Mouse (Mus musculus) retina, postnatal 7 days (tissue): ENCODE results near the gene Kctd20.
A peak's percentile ranks its signal among the peaks of the same experiment; 100 is the strongest.

ENCODE experiments used
- DNase-seq: peaks from one replicate; pipeline ENCODE4 v3.0.0-alpha.2; 2012; ENCODE audit warnings: low read depth, low spot score

Kctd20 gene

DNA sequence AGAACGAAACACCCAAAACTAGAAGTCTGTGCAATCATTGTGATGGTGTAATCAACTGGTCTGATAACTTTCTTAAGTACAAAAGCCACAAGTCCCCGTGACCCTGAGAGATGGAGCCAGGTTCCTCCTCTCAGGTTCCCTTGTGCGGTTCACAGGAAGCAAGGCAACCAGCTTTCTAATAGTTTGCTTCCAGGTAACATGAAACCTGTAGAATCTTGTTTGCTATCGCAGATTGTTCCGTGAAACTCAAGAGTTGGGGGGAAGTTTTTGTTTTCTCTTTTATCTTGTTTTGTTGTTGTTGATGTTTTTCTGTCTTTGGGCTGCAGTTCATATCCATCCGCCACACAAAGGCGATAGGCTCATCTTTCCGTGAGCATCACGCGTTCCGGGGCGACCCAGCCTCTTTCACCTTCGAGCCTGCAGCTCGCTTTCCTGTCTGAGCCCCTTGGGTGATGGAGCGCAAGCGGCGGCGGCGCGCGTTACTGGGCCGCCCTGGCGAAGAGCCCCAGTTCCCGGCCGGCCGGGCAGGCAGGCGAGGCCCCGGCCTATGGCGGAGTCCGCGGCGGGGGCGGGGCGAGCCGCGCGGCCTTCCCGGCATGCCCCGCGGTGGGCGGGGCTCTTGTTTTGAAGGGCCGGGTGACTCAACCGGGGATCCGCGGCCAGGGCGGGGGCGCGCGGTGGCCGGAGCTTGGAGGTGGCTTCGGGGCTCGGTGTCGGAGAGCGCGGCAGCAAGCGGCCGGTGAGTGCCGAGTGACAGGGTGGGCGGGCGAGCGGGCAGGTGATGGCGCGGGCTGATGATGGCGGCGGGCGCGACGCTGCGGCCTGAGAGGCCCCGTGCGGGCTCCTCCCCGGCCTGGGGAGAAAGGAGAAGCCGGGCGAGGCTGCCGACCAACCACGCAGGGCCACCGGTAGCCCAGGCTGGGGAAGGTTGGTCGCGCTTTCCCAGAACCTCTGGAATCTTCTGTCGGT lies at the start of gene Kctd20:
Gene Kctd20, plus strand, starts transcription at position 120 of the 969 bp plus-strand sequence.
- DNase-seq, result peak; percentile 89

DNA sequence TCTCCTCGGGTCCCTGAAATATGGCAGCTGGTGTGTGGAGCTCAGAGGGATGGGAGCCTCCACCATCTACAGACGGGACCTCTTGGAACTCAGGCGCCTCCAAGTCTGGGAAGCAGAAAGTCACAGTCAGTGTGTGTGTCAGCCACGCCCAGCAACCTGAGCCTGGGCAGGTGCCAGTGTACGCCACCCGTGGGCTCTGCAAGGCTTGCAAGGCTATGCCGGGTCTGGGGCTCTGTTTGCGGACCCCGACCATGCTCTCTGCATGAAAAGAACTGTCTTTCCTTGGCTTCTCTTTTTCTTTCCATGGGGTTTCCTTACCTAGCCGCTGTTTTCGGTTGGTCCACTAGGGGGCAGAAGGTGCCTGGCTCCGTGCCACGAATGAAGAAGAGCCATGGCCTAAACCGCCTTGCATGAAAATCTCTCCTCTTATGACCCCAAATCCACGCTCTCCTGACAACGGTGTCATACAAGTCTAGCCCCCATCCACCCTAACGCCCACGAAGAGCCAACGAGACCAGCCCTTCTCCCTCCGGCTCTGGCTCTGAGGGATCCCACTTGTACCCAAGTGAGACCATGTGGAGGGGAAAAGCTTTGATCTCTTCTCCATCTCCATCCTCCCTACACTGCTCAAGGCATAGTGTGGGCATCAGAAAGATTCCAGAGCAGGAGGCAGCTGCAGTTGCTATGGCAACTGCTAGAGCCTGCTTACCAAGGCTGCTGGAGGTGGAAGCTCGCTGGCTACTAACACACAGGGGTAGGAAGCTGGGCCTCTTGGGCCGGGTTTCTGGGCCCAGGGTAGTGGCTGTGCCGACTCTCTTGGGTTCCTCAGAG lies 47.0 kb upstream of the Kctd20 start:
- DNase-seq, result peak; percentile 54

DNA sequence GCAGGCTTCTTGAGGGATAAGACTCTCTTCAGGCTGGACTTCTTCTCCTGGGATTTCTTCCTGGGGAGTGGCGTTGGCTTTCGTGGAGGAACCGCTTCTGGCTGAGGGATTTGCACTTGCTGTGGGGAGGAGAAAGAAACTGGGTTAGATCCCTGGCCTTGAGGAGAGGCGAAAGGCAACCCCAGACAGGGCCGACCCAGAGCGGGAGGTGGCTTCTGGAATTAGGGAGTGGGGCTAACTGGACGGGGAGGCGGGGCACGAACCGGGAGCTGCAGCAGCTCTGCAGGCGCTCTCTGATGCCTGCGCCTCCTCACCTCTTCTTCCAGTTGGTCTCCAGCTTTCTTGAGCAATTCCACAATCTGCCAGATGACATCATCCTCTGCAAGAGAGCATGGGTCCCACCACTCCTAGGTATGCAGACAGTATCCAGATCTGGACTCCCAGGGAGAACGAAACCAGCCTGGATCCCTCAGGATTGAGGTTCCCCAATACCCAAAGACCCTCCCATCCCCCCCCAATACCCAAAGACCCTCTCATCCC lies 46.3 kb upstream of the Kctd20 start:
- DNase-seq, result no peak

DNA sequence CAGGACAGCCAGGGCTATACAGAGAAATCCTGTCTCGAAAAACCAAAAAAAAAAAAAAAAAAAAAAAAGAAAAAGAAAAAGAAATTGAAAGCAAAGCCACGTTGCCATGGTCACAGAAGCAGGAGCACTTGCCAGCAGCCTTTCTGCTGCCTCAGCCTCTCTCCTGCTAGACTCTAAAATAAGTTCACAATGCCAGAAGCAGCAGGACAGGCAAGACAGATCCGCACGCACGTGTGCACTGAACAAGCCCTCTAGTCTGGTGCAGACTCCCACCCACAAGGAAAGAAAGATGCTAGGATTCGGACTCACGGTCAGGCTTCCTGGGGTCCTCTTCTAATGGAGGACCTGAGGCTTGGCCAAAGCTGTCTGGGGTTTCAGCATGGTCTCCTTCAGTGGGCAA lies 43.8 kb upstream of the Kctd20 start:
- no peak for DNase-seq

DNA sequence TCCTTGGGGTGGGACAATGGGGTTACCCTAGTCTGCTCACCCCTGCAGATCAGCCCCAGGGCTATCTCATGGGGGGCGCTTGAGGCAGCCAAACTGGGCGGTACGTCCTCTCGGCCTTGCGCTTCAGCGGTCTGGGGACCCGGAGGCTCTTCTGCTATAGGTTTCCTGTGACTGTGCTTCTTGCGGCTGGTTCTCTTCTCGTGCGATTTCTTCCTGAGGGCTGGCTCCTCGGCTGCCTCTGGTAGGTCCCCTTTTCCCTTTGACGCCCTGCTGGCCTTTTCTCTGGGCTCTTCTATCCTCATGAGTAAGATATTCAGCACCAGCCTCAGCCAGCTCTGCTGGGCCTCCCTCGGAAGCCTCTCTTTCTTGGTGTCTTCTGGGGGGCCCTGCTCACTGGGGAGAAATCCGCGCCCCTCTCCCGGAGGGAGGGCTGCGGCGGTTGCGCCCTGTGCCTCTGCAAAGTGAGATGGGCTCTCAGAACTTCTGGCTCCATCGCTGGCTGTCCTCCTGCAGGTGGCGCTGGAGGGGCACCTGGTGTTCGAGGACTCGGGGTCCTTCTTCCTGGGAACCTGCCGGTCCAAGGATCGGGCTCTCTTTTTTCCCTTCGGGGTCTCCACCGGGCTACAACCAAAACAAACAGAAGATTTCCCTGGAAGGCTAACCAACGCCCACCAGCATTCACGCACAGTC lies 42.4 kb upstream of the Kctd20 start:
- DNase-seq, result no peak

DNA sequence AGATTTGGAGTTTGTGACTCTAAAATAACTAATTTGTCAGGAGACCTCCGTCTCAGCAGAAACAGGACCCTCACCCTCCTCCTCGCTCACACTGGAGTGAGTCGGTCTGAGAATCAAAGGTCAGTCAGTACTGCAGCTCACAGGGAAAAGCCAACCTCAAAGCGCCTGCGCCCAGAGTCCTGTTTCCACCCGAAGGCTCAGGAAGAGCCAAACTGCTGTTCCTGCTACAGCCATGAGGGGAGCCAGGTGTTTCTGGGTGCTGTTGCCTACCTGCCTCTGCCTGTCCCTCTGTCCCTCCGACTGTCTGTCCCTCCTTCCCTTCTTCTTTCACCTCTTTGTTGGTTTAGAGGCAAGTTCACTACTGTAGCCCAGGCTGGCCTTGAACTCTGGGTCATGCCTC lies 41.6 kb upstream of the Kctd20 start:
- DNase-seq, result no peak

DNA sequence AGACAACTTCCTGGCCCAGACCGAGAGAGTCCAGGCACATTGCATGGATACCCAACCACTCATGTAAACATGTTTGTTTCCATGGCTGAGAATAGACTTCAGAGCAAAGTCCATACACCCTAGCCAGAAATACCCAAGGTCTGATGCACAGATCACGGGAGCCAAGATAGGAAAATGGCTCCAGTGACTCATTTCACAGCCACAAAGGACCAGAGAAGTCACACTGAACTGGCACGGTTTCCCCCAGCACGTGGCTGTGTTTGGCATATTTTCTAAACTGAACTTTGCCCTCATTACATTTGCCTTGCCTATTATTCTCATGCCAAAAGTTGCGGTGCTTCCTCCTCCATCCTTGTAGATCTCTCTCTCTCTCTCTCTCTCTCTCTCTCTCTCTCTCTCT lies 38.5 kb upstream of the Kctd20 start:
- DNase-seq, result no peak

DNA sequence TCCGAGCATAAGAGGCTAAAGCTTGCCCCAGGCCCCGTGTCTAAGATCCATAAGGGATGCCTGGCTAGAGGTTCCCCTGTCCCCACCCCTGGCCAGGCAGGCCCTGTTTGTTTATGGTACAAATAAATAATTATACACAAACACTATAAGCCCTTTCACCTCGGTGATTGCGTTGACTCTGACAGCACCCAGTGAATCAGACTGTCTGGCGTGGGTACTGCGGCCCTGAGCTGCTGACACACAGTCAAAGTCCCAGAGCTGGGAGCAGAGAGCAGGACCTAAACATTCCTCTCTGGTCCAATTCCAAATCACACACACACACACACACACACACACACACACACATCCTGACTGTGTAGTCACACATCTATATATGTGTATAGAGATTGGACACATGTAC lies 37.8 kb upstream of the Kctd20 start:
- no peak for DNase-seq

DNA sequence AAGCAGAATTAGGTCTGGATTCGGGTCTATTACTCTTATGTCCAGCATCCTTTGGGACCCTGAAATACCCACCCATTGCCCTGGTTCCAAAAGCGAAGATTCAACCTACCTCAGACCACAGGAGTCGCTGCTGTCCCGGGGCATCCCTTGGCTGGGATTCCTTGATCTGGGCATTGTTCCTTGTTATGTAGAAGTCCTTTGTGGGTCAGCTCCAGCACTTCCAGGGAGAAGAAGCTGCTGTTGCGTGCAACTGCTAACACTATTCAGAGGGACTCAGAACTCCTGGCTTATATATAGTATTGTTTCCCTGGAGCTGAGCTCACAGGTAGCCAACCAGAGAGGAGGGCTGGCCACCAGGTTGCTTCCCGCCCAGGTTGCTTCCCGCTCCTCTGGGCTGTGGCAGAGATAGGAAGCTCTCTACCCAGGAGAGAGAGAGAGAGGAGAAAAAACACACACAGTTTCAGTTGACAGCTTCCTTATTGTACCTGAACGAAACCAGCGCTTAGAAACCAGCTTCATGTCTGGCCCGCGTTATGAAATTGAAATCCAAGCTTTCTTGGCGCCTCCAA lies 36.6 kb upstream of the Kctd20 start, which contains the start of gene 4930539E08Rik:
Gene 4930539E08Rik, minus strand, starts transcription at position 265 of the 569 bp plus-strand sequence.
- DNase-seq, result no peak

DNA sequence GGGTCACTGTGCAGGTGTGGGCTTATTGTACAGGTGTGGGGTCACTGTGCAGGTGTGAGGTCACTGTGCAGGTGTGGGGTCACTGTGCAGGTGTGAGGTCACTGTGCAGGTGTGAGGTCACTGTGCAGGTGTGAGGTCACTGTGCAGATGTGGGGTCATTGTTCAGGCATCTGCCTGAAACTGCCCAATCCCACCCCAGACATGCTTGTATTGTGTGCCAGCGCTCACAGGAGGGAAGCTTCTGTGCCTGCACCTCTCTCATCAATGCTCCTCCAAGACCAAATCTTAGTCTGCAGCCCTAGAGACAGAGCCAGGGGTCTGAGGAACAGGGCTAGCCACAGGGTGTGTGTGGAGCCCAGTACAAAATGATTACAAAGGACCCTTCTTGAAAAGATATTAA lies 35.2 kb upstream of the Kctd20 start:
- no peak for DNase-seq

DNA sequence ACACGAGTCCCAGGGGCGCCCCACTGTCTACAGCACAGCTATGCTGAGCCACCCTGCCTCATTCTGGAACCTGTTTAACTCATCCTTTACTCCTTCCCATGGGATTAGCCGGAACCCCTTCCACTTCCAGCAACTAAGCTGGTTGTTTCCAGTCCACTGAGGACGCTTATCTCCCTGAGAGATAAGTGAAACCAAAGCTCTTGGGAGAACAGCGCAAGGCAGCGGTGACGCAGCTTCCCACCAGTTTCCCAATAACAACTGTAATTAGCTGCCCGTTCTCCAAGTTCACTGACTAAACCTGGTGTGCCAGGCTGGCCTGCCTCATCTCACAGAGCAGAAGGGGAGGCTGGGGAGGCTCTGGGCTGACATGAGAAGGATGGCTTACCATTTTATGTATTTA lies 30.7 kb upstream of the Kctd20 start:
- no peak for DNase-seq

DNA sequence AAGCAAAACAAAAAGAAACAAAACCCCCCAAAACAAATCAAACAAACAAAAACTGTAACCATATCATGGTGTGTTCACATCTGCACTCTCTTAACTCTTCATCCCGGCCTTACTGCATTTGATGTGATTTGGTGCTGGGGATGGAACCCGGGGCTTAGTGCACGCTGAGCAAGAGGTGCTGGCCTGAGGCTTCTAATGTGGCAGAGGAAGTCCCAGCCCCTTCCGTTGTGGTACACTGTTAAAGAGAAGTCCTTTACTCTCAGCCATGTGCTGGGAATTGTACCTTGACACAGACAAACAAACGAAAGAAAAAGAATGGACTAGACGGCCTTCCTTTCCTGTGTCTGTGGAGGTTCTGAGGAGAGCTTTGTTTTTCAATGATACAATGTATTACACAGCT lies 29.7 kb upstream of the Kctd20 start:
- DNase-seq, result no peak

DNA sequence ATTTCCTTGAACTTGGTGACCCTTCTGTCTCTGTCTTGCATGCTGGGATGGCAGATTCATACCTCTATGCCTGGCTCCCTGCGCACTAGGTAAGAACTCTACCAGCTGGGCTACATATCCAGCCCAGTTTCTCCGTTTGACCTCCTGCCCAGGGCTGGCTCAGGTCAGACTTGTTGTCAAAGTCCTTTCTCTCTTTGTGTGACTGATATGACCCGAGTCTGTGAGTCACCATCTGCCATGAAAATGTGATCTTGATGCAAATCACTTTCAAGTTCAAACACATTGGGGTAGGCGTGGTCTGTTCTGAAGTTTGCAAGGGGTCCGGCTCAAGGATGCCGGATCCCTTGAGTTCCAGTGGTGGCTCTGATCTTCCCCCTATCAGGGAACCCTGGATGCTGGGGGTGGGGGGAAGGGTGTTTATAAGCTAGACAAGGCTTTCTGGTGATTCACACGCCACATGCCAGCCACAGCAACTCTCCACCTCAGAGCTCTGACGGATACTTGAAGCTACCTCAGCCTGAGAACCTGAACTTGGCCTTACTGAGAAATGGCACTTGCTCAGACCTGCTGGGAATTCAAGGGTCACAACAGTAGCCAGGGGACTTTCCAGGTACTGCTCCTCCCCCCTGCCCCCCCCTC lies 26.7 kb upstream of the Kctd20 start:
- no peak for DNase-seq

DNA sequence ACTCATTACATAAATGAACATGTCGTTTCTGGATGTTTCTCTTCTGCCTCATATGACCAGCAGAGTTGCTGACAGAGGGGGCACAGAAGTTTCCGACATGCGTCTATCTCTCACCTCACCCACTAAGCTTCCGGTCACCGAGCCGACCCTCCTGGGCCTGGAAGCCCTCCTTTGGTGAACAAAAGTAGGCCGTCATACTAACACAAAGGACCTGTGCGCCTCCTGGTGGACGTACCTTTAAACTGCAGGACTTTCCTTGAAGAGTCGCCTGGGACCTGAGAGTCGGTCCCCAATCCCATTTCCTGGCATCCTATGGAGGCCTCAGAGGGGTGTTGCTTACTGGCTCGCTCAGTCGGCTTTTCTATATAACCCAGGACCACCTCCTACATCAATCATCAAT lies 25.4 kb upstream of the Kctd20 start:
- peak; percentile 70 for DNase-seq

DNA sequence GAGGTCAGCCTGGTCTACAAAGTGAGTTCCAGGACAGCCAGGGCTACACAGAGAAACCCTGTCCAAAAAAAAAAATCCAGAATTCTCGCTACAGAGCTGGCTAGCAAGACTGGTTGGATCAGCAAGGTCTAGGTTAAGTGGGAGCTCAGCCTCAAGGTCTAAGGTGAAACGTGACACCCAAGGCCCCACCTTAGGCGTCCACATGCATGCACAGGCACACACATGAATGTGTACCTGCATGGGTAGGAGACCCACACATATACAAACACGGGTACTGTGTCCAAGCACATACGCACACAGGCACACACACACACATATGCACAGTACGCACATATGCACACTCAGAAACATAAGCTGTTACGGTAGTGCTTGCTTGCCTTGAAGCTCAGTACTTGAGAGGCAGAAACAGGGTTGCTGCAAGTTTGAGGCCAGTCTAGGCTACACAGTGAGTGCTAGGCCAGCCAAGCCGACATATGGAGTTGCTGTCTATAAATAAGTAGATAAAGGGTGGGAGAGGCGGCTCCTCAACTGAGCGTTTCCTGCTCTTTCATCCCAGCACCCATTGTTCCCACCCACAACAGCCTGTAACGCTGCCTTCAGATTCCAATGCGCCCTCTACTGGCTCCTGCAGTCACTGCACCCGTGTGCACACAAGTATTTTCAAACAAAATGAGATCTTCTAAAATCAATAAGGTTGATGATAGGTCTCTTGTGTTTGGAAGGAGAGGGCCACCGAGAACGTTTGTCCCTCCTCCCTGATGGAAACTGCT lies 24.7 kb upstream of the Kctd20 start:
- DNase-seq, result no peak

DNA sequence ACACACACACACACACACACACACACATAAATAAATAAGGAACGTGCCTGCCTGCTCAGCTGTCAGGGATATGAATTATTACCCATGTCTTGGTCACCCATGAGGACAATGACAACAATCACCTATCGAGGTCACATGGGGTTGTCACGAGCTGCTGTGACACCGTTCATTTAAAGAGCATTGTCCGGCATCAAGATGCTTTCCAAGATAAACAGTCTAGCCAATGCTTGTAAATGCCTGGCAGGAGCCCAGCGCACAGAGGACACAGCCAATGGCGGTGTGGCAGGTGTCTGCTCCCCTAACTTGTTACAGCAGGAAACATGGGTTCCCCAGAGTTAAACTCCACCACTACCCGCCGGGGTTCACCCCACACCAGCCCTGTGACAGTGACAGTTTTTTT lies 23.7 kb upstream of the Kctd20 start:
- no peak for DNase-seq

DNA sequence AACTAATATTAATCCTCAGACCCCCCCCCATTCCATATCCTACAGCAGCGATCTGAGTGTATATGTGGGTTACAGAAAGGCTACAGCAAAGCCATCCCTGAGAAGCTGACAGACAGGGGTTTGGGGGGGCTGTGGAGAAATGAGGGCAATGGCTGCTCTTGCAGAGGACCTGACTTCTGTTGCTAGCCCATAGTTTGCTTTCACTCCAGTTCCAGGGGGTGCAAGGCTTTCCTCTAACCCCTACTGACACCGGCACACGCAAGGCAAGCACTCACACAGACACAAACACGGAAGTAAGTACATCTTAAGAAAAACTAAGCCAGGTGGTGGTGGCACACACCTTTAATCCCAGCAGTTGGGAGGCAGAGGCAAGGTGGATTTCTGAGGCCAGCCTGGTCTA lies 22.4 kb upstream of the Kctd20 start:
- no peak for DNase-seq

DNA sequence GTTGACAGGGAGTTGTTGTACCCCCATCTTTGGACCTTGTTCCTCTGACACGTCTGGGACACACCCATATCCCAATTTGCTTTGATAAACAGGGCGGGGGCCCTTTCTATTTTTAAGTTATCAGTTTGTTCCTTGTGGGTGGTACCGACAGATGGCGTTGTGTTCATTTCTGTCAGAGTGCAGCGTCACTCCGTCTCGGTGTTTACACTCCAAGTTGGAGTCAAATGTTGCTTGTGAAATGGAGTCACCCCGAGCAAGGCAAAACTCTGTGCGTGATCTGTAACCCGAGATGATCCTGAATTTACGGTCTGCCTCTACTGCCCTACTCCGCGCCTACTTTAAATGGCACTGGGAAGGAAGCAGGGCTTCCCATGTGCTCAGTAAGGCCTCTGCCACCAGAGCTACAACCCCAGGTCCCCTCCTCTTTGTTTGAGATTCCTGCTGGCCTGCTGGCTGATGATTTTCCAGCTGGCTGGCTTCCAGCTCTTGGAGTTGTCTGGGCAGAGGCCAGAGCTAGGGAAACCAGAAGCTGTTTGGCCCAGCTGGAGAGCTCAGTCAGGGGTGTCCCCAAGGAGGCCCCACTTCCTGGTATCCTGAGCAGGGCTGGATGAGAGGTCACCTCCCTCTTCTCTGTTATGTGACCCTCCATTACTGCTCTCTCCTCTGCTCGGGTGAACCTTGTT lies 21.2 kb upstream of the Kctd20 start:
- no peak for DNase-seq

DNA sequence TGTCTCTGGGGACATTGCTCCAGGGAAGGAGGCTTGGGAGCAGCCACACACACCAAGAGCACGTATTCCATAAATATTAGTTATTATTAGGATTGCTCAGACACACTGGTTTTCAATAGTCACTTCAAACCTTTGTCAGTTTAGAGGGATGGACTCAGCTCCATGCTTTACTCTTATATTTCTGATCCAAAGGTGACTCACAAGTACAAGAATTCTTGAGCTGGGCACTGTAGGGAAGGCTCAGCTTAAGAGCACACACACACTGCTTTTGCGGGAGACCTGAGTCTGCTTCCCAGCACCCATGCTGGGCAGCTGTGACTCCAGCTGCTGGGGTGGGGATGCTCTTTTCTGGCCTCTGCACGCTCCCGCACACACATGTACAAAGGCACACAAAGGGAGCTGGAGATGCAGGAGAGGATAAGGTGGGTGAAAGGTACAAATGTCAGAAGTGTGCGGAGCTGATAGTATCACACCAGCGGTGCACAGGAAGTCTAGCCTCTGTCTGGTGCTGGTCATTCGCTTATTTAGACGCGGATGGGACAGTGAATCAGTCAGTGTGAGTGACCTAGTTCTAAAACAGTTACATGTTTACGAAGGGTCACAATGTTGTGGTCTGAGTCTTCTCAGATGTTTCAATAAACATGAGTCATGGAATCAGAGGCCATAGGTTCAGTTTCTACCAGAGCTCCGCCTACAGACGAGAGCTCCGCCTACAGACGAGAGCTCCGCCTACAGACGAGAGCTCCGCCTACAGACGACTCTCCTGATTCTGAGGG lies 20.1 kb upstream of the Kctd20 start:
- DNase-seq, result no peak
